Mouse (Mus musculus) thymus, postnatal 14 days (tissue): Measurements from ENCODE around the gene Fam32a.
A peak's percentile ranks its signal among the peaks of the same experiment; 100 is the strongest.

ENCODE experiments used
- DNase-seq: peaks from one replicate; pipeline ENCODE4 v3.0.0; 2021

Gene Fam32a

DNA sequence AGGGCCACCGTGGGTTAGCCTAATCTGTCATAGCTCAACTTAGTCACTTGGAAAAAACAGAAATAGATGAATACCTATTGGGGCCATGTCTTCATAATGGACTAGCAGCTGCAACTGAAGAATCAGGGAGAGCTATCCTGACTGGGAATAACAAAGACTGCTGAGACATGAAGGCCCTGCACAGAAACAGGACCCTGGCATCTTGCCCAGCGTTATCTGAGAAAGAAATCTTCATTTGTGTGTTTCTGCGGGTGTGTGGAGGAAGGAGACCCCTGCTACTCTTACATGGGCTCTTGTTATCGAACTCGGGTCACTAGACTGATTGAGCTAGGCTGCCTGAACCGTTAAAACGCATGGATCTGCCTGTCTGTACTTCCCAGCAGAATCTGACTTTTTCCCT lies 21.4 kb downstream of the Fam32a start:
- no peak for DNase-seq

DNA sequence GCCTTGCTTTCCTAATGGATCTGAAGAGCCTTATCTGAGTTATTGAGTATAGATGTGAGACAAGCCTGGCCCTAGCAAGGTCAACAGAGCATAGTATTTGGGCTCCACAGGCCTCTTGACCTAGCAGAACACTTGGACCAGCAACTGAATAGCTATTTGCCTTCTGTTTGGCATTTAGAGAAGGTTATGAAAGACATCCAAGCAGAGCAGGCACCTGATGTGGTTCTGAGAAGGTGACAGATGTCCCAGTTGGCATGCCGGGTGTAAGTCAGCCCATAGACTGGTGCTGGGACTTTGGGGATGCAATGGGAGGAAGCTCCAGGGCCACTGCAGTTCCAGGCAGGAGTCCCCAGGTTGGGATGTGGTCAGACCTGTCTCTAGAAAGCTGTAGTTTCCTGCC lies 22.7 kb downstream of the Fam32a start:
- no peak for DNase-seq

GRCm38 (mm10) chr8:72244610-72245009 lies 25.1 kb downstream of the Fam32a start:
- DNase-seq: no peak

DNA sequence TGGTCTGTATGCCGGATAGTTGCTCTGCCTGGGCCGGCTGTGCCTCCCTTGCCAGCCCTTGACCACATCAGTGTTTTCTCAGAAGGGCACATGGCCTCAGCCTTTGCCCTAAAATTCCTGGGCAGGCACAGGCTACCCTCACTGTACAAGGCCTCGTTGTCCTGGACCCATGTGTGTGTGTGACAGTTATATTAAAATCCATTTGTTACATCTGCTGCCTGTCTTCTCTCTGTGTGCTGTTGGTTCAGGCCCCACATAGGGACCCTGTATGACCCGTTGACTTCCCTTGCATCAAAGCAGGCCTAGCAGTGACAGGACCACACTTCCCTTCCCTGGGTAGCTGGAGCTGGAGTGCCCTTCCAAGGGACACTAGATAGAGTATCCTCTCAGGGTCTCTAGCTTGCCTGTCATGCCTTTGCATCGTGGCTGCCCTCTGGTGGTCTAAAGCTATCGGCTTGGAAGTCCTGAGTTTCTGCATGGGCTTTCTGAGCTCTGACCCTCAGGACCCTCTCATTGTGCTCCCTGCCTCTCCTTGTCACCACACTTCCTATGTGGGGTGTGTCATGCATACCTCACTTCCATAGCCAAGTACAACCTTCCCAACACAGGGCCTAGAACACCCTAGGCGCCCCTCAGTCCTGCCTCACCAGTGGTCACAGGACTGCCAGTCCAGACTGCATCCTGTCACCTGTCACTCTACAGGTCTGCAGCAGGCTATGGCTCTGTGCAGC lies 37.8 kb downstream of the Fam32a start:
- DNase-seq: peak; percentile 60

- no peak for DNase-seq
Measured at GRCm38 (mm10) chr8:72257902-72258238, 38.3 kb downstream of the Fam32a start.

DNA sequence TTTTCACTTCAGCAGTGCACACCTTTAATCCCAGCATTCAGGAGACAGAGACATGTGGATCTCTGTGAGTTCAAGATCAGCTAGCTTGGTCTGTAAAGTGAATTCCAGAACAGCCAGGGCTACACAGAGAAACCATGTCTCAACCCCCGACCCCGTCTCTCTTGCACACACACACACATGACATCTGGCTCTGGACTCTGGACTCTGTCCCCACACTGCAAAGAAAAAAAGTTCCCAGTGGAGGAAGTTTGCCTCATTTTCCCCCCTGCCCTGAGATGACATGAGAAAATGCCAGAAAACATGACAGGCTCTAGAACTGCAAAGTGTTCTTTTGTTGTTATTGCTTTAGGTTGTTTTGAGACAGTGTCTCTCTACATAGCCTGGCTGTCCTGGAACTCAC lies 40.3 kb downstream of the Fam32a start:
- no peak for DNase-seq

GRCm38 (mm10) chr8:72260585-72260984 lies 41.1 kb downstream of the Fam32a start:
- DNase-seq: no peak

DNA sequence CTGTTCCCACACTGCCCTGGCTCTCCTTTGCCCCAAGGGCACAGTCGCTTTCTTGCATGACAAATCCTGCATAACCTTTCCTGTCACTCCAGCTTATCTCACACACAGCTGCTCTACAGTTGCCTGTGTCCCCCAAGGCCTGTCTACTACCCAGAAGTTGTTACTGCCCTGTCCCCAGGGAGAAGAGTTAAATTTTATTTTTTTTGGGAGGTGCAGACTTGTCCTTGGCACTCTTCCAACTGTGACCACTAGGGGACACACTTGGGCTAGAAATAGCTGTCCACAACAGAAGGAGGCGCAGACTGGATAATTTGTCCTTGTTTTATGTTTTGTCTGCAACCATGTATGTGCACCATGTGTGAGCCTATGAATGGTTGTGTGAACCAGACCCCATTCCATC lies 41.5 kb downstream of the Fam32a start:
- DNase-seq: peak; percentile 83

DNA sequence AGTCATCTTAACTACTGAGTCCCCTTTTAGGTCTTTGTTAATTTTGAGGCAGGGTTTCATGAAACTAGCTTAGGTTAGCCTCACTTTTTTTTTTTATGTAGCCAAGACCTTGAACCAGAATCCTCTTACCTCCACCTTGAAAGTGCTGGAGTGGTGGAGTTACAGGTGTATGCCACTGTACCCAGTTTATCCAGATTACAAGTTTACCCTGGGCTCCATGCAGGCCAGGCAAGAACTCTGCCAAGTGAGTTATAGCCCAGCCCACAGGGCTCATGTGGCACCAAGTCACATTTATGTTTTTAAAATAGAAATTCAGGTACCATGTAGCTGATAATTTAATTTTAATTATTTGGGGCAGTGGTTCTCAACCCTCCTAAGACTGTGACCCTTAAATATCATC lies 41.9 kb downstream of the Fam32a start:
- DNase-seq: no peak

GRCm38 (mm10) chr8:72261872-72262271 lies 42.3 kb downstream of the Fam32a start:
- DNase-seq: no peak

DNA sequence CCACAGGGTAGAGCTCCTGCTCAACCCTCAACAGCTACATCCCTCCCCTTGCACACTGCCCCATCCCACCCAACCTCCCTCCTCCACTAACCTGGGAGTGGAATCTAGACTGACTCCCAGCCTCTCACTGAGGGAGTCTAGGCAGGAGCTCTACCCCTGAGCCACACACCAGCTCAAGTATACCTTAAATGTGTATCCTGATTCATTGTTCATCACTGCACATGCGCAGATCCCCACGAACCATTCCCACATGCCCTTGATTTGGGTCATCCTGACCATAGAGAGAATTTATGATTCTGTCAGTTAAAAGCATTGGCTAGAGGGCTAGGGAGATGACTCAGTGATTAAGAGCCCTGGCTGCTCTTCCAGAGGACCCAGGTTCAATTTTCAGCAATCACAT lies 43.2 kb downstream of the Fam32a start:
- no peak for DNase-seq

- no peak for DNase-seq
Measured at GRCm38 (mm10) chr8:72263451-72263850, 43.9 kb downstream of the Fam32a start.

- DNase-seq: no peak
Measured at GRCm38 (mm10) chr8:72265342-72265741, 45.8 kb downstream of the Fam32a start.

DNA sequence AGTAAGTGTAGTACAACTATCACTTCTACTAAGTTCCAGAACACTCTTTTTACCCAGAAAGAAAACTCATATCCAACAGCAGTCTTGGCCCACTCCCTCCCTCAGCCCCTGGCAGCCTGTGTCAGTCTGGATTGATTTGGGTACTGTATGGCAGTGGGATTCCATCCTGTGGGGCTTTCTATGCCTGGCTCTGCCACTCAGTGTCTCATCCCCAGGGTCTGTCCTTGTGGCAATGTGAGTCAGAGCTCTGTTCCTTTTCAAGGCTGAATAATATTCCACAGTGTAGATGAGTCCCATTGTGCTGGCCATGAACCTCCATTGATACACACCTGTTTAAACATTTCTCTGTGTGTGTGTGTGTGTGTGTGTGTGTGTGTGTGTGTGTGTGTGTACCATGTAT lies 47.1 kb downstream of the Fam32a start:
- no peak for DNase-seq

DNA sequence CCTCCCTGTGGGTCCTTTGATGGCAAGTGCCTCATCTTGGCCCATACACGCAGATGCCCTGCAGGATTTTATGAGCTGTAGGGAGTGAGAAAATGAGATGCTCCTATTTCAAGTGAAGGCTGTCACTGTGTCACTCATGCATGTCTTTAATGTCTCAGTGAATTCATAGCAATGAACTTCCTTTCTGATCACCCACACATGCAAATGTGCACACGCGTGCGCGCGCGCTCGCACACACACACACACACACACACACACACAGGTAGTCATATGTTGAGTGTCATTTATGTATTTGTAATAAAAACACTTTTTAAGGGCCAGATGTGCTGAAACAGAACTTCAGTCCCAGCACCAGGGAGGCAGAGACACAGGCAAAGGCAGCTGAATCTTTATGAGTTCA lies 47.6 kb downstream of the Fam32a start:
- no peak for DNase-seq

GRCm38 (mm10) chr8:72268356-72268755 lies 48.8 kb downstream of the Fam32a start:
- no peak for DNase-seq

DNA sequence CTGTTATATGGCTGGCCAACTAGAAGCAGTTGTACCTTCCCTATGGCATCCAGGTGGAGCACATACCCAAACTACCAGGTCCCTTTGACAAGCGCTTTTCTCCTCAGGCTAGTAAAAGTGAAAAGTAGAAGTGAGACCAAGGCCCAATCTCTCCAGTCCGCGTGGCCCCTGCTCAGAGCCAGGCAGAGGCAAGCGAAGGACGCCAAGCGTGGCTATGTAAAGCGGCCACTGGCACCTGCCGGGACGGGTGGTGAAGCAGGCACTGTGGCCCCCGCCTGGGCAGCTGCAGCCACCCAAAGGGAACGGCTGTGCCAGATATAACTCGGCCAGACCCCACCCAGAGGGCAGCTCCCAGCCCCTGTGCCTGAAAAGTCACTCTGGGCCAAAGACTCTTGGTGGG lies 51.1 kb downstream of the Fam32a start:
- no peak for DNase-seq

GRCm38 (mm10) chr8:72271051-72271660 lies 51.6 kb downstream of the Fam32a start:
- no peak for DNase-seq

- DNase-seq: no peak
Measured at GRCm38 (mm10) chr8:72271691-72272090, 52.2 kb downstream of the Fam32a start.

DNA sequence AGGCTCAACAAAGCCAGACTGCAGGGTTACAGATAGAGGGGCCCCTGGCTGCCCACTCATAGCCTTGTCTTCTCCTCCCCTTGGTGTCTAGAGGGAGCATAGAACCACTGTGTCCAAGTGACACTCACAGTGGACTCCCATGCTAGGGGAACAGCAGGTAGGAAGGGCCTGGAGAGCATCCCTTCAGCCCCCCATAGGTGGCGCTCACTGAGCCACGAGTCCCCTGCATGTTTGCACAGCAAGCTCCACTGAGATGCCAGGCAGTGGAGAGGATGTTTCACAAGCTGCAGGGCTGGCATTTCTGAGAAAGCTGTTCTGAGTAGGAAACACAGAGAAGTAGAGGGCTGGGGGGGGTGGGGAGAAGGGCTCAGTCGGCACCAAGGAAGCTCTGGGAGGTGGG lies 52.8 kb downstream of the Fam32a start:
- DNase-seq: peak; percentile 90

GRCm38 (mm10) chr8:72273111-72273770 lies 53.7 kb downstream of the Fam32a start:
- DNase-seq: peak; percentile 40

GRCm38 (mm10) chr8:72273807-72274206 lies 54.3 kb downstream of the Fam32a start:
- DNase-seq: peak; percentile 40
